Mouse (Mus musculus) adrenal gland, postnatal 10 days (tissue): ENCODE data around the gene Nop2. TPM values are rescaled to one million over a fixed set of nuclear protein-coding genes. Genes with fewer than 3 reads are reported as not detected.
"Not testable (repeated sequence)": the region's sequence is repeated elsewhere in the genome, so short reads cannot be mapped to it uniquely, and the experiment has no call there.

Source experiments
- DNase-seq: peaks from one replicate; pipeline ENCODE4 v3.0.0; 2021; ENCODE audit warnings: mixed read lengths
- total RNA-seq, 2 experiments: library from RNA; stranded (reverse); gene quantifications; 2 replicates each; pipeline ENCODE4 v1.2.3; 2021

Nop2 gene
- total RNA-seq, 2 experiments from 2014 or later: 36.7 to 42.2 TPM

GRCm38 (mm10) chr6:125153682-125154081 lies 22.0 kb downstream of the Nop2 start:
- DNase-seq: no peak

- DNase-seq: no peak
Observed at GRCm38 (mm10) chr6:125154550-125154949, 22.8 kb downstream of the Nop2 start.

- DNase-seq: no peak
Observed at GRCm38 (mm10) chr6:125155262-125155661, 23.6 kb downstream of the Nop2 start.

GRCm38 (mm10) chr6:125156491-125156890 lies 24.8 kb downstream of the Nop2 start:
- no peak for DNase-seq

- no peak for DNase-seq
Observed at GRCm38 (mm10) chr6:125156903-125157614, 25.4 kb downstream of the Nop2 start.

GRCm38 (mm10) chr6:125158944-125159492 lies 27.3 kb downstream of the Nop2 start:
- no peak for DNase-seq

- no peak for DNase-seq
Observed at GRCm38 (mm10) chr6:125159773-125160557, 28.3 kb downstream of the Nop2 start.

- DNase-seq: no peak
Observed at GRCm38 (mm10) chr6:125160558-125160853, 28.8 kb downstream of the Nop2 start.

GRCm38 (mm10) chr6:125160854-125161760 lies 29.4 kb downstream of the Nop2 start:
- peak; percentile 79 for DNase-seq

GRCm38 (mm10) chr6:125161971-125162370 lies 30.3 kb downstream of the Nop2 start:
- peak; percentile 80 for DNase-seq

GRCm38 (mm10) chr6:125162615-125163305 lies 31.1 kb downstream of the Nop2 start:
- DNase-seq: not testable (repeated sequence)

GRCm38 (mm10) chr6:125163801-125164657 lies 32.3 kb downstream of the Nop2 start:
- peak; percentile 56 for DNase-seq

- peak; percentile 71 for DNase-seq
Observed at GRCm38 (mm10) chr6:125164672-125165327, 33.1 kb downstream of the Nop2 start.

- peak; percentile 98 for DNase-seq
Observed at GRCm38 (mm10) chr6:125165328-125165891, 33.7 kb downstream of the Nop2 start.

GRCm38 (mm10) chr6:125166051-125166751 lies 34.5 kb downstream of the Nop2 start, which contains the start of gene Gapdh:
Gene Gapdh, minus strand, starts transcription at chr6:125166467.
- DNase-seq: peak; percentile 93

- DNase-seq: peak; percentile 73
Observed at GRCm38 (mm10) chr6:125166861-125167650, 35.3 kb downstream of the Nop2 start.

GRCm38 (mm10) chr6:125168086-125168485 lies 36.4 kb downstream of the Nop2 start:
- DNase-seq: no peak

GRCm38 (mm10) chr6:125170194-125170593 lies 38.5 kb downstream of the Nop2 start:
- DNase-seq: no peak
